Mouse (Mus musculus): ENCODE results near the gene Hfe2.

GRCm38 (mm10) chr3:96524914-96525313, at the start of gene Hfe2:
- TF ChIP-seq CTCF (IDR thresholded peaks at IDR 0.05; ENCODE audit: low read depth) (no peak), EP300 (optimal IDR thresholded peaks at IDR 0.05) (no peak)
